Mouse (Mus musculus) cerebellum, adult 2 months (tissue): Measurements from ENCODE around the gene Zmiz2.

Source experiments
- CTCF ChIP-seq: fragments of 200-500 bp; IDR thresholded peaks from 2 replicates; pipeline ENCODE4 v1.5.1; 2011; ENCODE audit warnings: low read depth, mild to moderate bottlenecking, control low read depth, low read length, moderate library complexity, borderline replicate concordance; ENCODE audit not compliant: insufficient read depth
- POLR2A ChIP-seq: fragments of 200-500 bp; IDR thresholded peaks from 2 replicates; pipeline ENCODE4 v1.6.1; 2011; ENCODE audit warnings: low read length, control low read depth, borderline replicate concordance; ENCODE audit not compliant: insufficient read depth

- no peak for TF ChIP-seq CTCF
- no peak for TF ChIP-seq POLR2A
These were observed 21.7 kb upstream of the Zmiz2 start for GRCm38 (mm10) chr11:6367156-6367555.
